Mouse (Mus musculus) adrenal gland (tissue): ENCODE results near the gene Nup205.
"Not testable (repeated sequence)": the region's sequence is repeated elsewhere in the genome, so short reads cannot be mapped to it uniquely, and the experiment has no call there.

Experiments used
- intact Hi-C: fragments of 180-260 bp; cut with DNase I; formaldehyde crosslinking; loops from one replicate; pipeline ENCODE4 v1.15.1; 2025
- long read RNA-seq, 2 experiments: library from polyadenylated mRNA; unstranded; transcript quantifications; one replicate each; pipeline ENCODE4 v2.0.0; 2020; ENCODE audit warnings: borderline replicate concordance in 1 of 2; ENCODE audit not compliant: insufficient replicate concordance in 1 of 2

Gene Nup205
- long read RNA-seq, experiment 1, partial matches to known transcripts: 1 of 3 reads
- long read RNA-seq, experiment 1, other reads (novel, unspliced or antisense): 1 of 3 reads
- long read RNA-seq, experiment 2, partial matches to known transcripts: 1 of 1 reads
- long read RNA-seq, experiment 2, other reads (novel, unspliced or antisense): 0 of 1 reads

DNA sequence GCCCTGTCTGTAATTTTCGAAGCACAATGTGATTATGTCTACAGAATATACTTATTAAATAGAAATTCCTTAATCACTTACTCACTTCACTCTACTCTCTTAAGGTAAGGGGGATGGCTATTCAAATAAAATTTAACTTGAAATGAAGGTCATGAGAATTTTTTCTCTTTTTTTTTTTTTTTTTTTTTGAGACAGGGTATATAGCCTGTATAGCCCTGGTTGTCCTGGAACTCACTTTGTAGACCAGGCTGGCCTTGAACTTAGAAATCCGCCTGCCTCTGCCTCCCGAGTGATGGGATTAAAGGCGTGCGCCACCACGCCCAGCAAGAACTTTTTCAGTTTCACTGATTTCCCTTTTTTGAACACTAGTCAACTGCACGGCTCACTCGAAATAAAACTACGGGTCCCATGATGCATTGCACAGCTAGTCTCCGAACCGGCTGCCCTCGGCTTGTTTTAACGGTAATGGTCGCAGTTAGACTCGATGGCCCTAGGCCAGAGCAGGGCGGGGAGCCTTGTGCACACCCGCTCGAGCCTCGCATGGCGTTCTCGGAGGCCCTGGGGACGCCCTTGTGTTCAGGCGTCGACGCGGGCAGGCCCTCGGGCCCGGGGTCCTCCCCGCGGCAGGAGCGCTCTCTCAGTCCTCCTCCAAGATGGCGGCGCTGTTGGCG lies at the start of gene Nup205:
Gene Nup205, plus strand, starts transcription at position 443 of the 671 bp plus-strand sequence.
- intact Hi-C loops: loop anchor here (5.0 kb wide), 1 partner anchor 45 kb away; the partner anchor contains the start of gene Cnot4

DNA sequence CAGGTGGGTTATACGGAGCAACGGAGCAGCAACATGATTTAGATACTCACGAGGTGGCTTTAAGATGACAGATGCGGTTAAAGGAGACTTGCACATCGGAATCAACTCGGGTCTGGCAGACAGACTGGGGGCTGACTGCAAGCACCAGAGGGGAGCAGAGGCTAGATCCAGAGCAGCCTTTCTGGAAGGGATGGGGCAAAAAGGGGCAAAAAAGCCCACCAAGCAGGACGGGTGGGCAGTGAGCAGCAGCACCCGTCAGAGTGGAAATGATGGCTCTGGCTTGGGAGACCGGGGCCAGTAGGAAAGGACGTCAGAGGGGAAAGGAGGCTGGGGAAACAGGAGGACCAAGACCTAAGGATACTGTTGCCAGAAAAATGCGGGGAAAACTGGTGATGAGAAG lies 44.4 kb upstream of the Nup205 start:
- intact Hi-C loops: loop anchor here (5.0 kb wide), 1 partner anchor 44 kb away; the partner anchor contains the start of gene Nup205

DNA sequence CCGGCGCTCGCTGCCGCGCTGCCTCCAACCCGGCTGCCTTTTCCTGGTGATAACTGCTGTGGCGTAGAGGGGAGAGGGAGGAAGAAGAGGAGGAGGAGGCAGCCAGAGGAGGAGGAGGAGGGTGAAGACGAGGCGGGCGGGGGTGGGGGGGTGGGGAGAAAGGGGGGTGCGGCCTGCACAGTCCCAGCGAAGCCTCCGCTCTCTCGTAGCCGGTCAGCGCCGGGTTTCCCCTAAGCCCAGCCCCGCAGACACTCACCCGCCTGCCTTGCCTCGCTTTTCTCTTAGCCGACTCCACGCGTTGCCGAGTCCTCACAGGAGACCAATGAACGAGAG lies 44.0 kb upstream of the Nup205 start:
- intact Hi-C loops: loop anchor here (5.0 kb wide), 1 partner anchor 44 kb away; the partner anchor contains the start of gene Nup205

GRCm38 (mm10) chr6:35133579-35134488 lies 43.4 kb upstream of the Nup205 start, which contains the start of gene Cnot4:
TSS of gene Cnot4 (minus strand) at chr6:35133724.
- intact Hi-C loops: loop anchor here (5.0 kb wide), 1 partner anchor 43 kb away; the partner anchor contains the start of gene Nup205

DNA sequence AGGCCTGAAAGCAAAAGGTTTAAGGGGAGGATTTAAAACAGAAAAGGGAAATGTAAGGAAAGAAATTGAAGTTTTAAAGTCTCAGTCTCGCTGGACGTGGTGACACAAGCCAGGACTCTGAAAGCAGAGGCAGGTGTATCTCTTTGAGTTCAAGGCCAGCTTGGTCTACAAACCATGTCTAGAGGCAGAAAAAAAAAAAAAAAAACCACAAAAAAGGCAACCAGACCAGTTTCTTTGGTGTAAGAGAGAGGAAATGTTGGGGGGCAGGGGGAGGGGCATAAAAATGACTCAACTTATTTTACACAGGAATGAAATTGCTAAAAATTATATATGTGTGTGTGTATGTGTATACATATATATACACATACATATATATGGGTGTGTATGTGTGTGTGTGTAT lies 42.4 kb upstream of the Nup205 start:
- intact Hi-C loops: loop anchor here (5.0 kb wide), 1 partner anchor 42 kb away; the partner anchor contains the start of gene Nup205

DNA sequence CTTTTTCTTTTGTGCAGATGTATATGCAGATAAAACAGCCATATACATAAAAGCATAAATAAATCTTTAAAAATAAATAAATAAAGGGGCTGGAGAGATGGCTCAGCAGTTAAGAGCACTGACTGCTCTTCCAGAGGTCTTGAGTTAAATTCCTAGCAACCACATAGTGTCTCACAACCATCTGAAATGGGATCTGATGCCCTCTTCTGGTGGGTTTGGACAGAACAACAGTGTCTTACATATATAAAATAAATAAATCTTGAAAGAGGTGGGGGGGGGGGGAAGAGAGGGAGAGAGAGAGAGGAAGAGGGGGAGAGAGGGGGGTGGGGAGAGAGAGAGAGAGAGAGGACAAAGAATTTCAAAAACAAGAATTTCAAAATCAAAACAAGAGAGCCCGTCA lies 36.9 kb upstream of the Nup205 start:
- intact Hi-C loops: no loop called here

DNA sequence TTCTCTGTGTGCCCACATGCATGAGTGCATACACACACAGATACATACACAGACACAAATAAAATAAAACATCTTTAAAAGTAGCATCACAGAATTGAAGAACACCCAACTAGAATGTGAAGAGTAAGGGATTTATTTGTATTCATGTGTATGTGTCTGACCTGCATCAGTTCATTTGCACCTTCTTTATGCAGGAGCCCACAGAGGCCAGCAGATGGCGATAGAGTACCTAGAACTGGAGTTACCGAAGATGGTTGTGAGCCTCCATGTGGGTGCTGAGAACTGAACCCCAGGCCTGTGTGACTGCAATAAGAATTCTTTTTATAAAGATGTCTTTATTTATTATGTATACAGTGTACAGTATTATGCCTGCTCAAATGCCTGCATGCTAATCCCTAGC lies 31.7 kb upstream of the Nup205 start:
- intact Hi-C loops: no loop called here

DNA sequence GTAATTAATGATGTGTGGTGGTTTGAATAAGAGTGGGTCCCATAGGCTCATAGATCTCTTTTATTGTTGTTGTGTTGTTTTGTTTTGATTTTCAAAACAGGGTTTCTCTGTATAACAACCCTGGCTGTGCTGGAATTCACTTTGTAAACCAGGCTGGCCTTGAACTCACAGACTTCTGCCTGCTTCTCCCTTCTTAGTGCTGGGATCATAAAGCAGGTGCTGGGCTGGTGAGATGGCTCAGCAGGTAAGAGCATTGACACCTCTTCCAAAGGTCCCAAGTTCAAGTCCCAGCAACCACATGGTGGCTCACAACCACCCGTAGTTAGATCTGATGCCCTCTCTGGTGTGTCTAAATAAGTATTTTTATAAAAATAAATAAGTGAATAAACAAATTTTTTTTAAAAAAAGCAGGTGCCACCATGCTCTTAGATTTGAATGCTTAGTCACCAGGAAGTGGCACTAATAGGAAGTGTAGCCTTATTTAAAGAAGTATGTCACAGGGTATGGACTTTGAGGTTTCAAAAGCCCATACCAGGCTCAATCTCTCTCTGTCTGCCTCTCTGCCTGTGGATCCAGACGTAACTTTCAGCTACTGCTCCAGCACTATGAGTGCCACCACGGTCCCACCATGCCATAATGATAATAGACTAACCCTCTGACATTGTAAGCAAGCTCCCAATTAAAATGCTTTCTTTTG lies 29.3 kb upstream of the Nup205 start:
- intact Hi-C loops: no loop called here

GRCm38 (mm10) chr6:35154540-35154939 lies 22.7 kb upstream of the Nup205 start:
- intact Hi-C loops: no loop called here

- intact Hi-C loops: no loop called here
Observed at GRCm38 (mm10) chr6:35169250-35169649, 8.0 kb upstream of the Nup205 start.

DNA sequence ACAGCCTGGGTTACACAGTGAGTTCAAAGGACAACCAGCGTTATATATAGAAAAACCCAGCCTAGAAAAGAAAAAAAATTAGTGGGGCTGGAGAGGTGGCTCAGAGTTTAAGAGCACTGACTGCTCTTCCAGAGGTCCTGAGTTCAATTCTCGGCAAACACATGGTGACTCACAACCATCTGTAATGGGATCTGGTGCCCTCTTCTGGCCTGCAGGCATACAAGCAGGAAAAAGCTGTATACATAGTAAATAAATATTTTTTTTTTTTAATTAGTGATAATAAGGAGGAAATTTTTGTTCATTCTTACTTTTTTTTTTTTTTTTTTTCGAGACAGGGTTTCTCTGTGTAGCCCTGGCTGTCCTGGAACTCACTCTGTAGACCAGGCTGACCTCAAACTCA lies 5.2 kb upstream of the Nup205 start:
- intact Hi-C loops: not testable (repeated sequence)

DNA sequence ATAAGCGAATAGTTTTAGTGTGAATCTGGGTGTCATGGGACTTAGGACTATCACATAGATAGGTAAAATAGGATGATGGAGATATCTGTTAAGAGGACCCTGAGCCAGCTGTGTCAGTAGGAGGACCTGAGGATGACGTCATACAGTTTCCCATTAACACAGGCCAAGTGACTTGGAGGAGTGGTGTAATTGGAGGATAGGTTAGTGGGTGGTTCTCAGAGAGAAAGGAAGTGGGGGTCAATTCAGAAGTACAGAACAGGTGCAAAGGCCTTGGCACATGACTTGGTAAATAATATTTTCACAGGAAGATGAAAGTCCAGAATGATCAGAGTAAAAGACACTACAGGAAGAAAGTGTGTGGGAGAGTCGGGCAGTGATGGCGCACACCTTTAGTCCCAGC lies 4.0 kb upstream of the Nup205 start:
- intact Hi-C loops: no loop called here

DNA sequence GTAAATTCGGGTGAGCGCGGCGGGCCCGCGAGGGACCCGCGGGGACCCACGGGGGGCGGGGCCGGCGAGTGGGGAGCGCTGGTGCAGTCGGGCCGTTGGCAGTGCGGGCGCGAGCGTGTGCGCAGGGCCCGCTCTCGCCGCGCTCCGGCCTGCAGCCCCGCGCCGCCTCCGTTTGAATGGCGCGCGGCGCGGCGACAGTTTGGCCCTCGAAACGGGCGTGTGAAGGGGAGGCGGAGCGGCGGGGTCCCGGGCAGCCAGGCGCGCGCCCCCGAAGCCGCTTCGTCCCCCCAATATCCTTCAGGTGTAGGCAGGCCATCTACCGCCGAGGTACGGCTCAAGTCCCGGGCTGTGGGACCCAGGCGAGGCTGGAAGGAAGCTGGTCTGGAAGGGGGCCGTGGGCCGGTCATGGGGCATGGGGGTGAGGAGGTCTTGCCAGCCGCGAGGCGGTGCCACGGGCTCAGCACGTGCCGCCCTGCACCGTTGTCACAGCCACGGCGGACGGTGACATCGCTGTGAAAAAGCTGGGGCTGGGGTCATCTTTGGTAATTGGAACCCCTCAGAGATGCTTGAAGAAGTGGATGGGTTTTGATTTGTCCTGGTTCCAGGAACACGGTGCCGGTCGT lies 540 bp downstream of the Nup205 start:
- intact Hi-C loops: loop anchor here (5.0 kb wide), 1 partner anchor 45 kb away; the partner anchor contains the start of gene Cnot4

DNA sequence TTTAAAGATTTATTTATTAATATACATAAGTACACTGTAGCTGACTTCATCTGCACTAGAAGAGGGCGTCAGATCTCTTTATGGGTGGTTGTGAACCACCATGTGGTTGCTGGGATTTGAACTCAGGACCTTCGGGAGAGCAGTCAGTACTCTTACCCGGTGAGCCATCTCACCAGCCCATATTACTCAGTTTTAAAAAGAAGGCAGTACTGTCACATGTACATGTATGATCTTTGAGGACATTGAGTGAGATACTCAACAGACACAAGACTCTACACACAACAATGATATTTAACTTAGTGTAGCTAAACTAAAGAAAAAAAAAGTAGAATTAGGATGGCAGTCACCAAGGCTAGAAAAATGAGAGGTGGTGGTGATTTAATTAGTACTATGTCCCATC lies 2.1 kb downstream of the Nup205 start:
- intact Hi-C loops: loop anchor here (5.0 kb wide), 1 partner anchor 47 kb away; the partner anchor contains the start of gene Cnot4

DNA sequence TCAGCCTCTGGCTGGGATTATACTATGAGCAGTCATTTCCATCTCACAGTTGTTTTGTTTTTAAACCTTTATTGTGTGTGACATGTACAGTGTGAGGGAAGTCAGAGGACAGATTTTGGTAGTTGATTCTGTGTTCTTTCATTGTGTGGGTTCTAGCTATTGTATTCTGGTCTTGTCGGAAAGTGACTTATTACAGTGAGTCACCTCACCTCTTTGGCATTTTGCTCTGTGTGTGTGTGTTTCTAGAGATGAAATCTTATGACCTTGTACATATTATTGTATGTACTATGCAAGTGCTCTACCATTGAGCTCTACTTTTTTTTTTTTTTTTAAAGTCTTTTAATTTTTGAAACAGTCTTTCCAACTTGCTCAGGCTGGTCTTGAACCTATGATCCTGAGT lies 7.6 kb downstream of the Nup205 start:
- intact Hi-C loops: no loop called here

DNA sequence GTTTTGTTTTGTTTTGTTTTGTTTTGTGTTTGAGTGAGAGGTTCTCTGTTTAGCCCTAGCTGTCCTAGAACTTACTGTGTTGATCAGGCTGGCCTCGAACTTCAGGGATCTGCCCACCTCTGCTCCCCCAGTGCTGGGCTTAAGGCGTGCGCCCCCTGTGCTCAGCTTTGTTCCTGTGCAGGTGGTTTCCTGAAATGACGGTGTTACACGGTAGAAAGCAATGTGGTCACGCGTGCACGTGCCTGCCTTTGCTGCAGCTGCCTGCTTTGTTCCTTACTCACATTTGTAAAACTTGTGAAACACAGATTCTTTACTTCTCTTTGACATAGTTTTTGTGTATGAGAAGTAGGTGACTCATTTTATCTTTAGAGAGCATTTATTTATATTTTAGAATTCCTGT lies 14.0 kb downstream of the Nup205 start:
- intact Hi-C loops: no loop called here

DNA sequence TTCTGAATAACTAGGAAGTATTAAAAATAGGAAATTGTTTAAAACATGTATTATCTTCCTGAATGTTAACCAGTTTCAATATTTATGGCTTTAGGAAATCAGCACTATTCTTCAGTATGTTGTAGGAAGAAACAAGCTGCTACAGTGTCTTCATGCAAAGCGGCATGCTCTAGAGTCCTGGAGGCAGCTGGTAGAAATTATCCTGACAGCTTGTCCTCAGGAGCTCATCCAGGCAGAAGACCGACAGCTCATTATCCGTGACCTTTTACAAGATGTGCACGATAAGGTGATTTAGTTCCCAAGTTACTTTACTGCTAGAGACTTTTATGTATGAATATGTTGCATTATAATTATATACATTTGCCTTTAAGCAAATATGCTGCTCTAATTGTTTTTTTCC lies 48.5 kb downstream of the Nup205 start:
- intact Hi-C loops: no loop called here

GRCm38 (mm10) chr6:35229415-35229814 lies 52.2 kb downstream of the Nup205 start:
- intact Hi-C loops: no loop called here

GRCm38 (mm10) chr6:35236108-35236785 lies 59.0 kb downstream of the Nup205 start:
- intact Hi-C loops: no loop called here

DNA sequence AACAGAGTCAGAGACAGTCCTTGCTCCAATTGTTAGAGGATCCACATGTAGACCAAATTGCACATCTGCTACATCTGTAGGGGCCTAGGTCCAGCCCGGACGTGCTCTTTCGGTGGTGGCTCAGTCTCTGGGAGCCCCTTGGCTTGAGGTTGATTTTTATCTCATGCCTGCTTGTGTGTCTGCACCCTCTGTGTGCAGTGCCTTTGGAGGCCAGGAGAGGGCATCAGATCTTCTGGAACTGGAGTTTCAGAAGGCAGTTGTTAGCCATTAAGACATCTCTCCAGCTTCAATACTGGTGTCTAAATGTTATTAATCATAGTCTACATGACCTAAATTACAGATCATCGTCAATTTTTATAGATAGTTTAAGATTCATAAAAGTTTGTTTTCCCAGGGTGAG lies 66.0 kb downstream of the Nup205 start:
- intact Hi-C loops: no loop called here
